ENCODE assay signal across 8 mouse cellular contexts in the genomic region with DNA sequence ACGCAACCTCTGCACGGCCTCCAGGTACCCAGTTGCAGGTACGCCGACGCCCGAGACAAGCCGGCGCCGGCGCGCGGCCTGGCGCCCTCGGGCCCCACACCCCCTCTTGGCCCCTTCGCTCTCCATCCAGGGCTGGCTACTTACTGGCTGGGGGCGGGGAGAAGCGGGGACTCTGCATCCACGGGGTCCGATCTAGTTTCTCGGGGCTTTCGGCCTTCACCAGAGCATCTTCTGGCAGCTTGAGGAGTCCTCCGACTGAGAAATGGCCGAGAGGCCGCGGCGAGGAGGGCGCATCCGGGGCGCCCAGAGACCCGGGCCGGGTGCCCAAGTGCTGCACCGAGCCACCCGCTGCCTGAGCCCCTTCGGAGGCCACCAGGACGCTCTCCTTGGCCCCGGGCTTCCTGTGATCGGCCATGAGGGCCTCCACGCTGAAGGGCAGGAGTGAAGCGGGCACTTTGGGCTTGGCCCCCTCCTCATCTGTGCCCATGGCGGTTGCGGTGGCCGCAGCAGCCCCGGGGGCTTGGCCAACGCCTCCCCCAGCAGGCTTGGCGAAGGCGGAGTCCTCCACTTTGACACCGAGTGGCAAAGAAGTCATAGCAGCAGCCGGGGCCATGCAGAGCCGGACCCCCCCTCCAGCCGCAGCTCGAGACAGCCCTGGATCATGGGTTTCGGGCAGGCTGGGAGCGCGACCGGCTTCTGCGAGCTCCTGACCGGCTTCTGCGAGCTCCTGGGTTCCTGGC. TPM values are rescaled to one million over a fixed set of nuclear protein-coding genes. Genes with fewer than 3 reads are reported as not detected.
DNase-seq lines count a peak whose midpoint lies in the region; ATAC-seq and TF ChIP-seq lines count a peak whose summit lies in the region.

No protein-coding gene starts in this region.

- peak overlapping the region; percentile 93 for H3K4me2 ChIP-seq in heart, postnatal 0 days (ENCODE audit: low read depth, low read length)
- H3K4me2 ChIP-seq in liver, postnatal 0 days (ENCODE audit: low read depth, low read length), result peak overlapping the region; percentile 72

- under 1% methylated on average over 58 of the region's 58 CpGs for WGBS in heart, postnatal 0 days
- 3% methylated on average over 46 of the region's 58 CpGs for WGBS in liver, postnatal 0 days (ENCODE audit: insufficient replicate concordance)

- H3K9ac ChIP-seq in heart, postnatal 0 days (replicated peaks; ENCODE audit: low read depth, low read length), result peak overlapping the region; percentile 59
- no peak overlapping the region; the same call in 1 of the 2 replicates for H3K9ac ChIP-seq in liver, postnatal 0 days (replicated peaks)

- H3K9me3 ChIP-seq in heart, postnatal 0 days (replicated peaks; ENCODE audit: control insufficient read depth, low read length), result no peaks in the 10 kb centered on the region
- H3K9me3 ChIP-seq in liver, postnatal 0 days (ENCODE audit: low read length), result no peaks in the 10 kb centered on the region

- H3K4me1 ChIP-seq in cortical plate, adult 2 months (ENCODE audit: control insufficient read depth, insufficient read depth, low read length), result no peaks in the 10 kb centered on the region
- peaks cover 11% of the 10 kb centered on the region for H3K4me1 ChIP-seq in heart, postnatal 0 days (ENCODE audit: control insufficient read depth, insufficient read depth)
- peaks cover 9% of the 10 kb centered on the region for H3K4me1 ChIP-seq in liver, postnatal 0 days (ENCODE audit: insufficient read depth)

- peaks cover 98% of the 10 kb centered on the region for H3K27me3 ChIP-seq in heart, postnatal 0 days (ENCODE audit: control insufficient read depth, insufficient read depth, low read length)
- peaks cover 97% of the 10 kb centered on the region for H3K27me3 ChIP-seq in liver, postnatal 0 days (ENCODE audit: insufficient read depth, low read length)

- H3K27ac ChIP-seq in cortical plate, adult 2 months (ENCODE audit: insufficient read depth, low read length), result peak overlapping the region; percentile 57
- H3K27ac ChIP-seq in heart, postnatal 0 days (ENCODE audit: low read depth), result peak overlapping the region; percentile 62
- H3K27ac ChIP-seq in liver, postnatal 0 days (ENCODE audit: low read depth), result no peak overlapping the region

- DNase-seq in gastrocnemius, postnatal 10 days, result peak; percentile 43
- no peak for DNase-seq in gastrocnemius, postnatal 14 days
- no peak for DNase-seq in heart, postnatal 0 days (ENCODE audit: low spot score)
- DNase-seq in liver, postnatal 0 days, result no peak
- DNase-seq in testis, postnatal 10 days (ENCODE audit: low spot score), result peak; percentile 46
- DNase-seq in left cerebral cortex, postnatal 25 days (ENCODE audit: low spot score in 2 of 2), result no peak
- no peak for DNase-seq in B cell, adult 2 months

- intact Hi-C loops in gastrocnemius, postnatal 14 days (cut with DNase I; ENCODE audit: low total_unique reads), result no loop called here
- intact Hi-C loops in left cerebral cortex, postnatal 25 days (cut with DNase I), result loop anchor here (10.0 kb wide), 1 partner anchor 261 kb away; no protein-coding TSS in a partner anchor

- H3K4me3 ChIP-seq in cortical plate, adult 2 months (ENCODE audit: insufficient read depth, low read length), result peak overlapping the region; percentile 43
- peak overlapping the region; percentile 72 for H3K4me3 ChIP-seq in heart, postnatal 0 days (ENCODE audit: low read depth, low read length)
- peak overlapping the region; percentile 44 for H3K4me3 ChIP-seq in liver, postnatal 0 days (ENCODE audit: low read depth, low read length)

- no peaks in the 10 kb centered on the region for H3K36me3 ChIP-seq in heart, postnatal 0 days (replicated peaks; ENCODE audit: control insufficient read depth, insufficient read depth, low read length)
- no peaks in the 10 kb centered on the region for H3K36me3 ChIP-seq in liver, postnatal 0 days (replicated peaks; ENCODE audit: insufficient read depth, low read length)

- ATAC-seq in heart, postnatal 0 days (ENCODE audit: insufficient read depth, low read depth), result peak; percentile 34
- ATAC-seq in liver, postnatal 0 days, result peak; percentile 31; the same call in 1 of the 2 replicates

- TF ChIP-seq EP300 in heart, postnatal 0 days (IDR thresholded peaks at IDR 0.05; ENCODE audit: low read depth), result no peak
- no peak for TF ChIP-seq EP300 in liver, postnatal 0 days (IDR thresholded peaks at IDR 0.05; ENCODE audit: low read depth)

- no peak for TF ChIP-seq CTCF in cortical plate, adult 2 months (IDR thresholded peaks at IDR 0.05; ENCODE audit: extremely low read depth, insufficient read depth, low read length)
- no peak for TF ChIP-seq CTCF in heart, postnatal 0 days (IDR thresholded peaks at IDR 0.05; ENCODE audit: low read depth)
- TF ChIP-seq CTCF in liver, postnatal 0 days (IDR thresholded peaks at IDR 0.05; ENCODE audit: low read depth), result no peak

- no peak for TF ChIP-seq POLR2A in cortical plate, adult 2 months (IDR thresholded peaks at IDR 0.05; ENCODE audit: extremely low read depth, insufficient read depth, low read length)

RNA-seq across cellular contexts. Expression of a gene that starts 0.5 kb away (rescaled TPM):
- 1 to 10 TPM; 4.1 to 4.4 TPM for total RNA-seq in gastrocnemius, postnatal 10 days (2021)
- total RNA-seq in gastrocnemius, postnatal 14 days (2021), result 1 to 10 TPM; 2.9 to 3.8 TPM
- polyA plus RNA-seq in cortical plate, adult 2 months (2012; rRNA removed), result 4.5 and 5.5 TPM in 2 replicates
- 7.8 and 15.4 TPM in 2 replicates for total RNA-seq in heart, postnatal 0 days (2014; rRNA removed; ENCODE audit: low replicate concordance)
- polyA plus RNA-seq in heart, postnatal 0 days (2015; fragmentation: Nextera tagmentation; extraction: Ambion mirVana), result 4.4 and 4.6 TPM in 2 replicates
- not detected in 2 replicates for polyA plus RNA-seq in liver, postnatal 0 days (2015; fragmentation: Nextera tagmentation; extraction: Ambion mirVana)
- 1 to 10 TPM; 3.5 to 4.2 TPM for total RNA-seq in left cerebral cortex, postnatal 25 days (2021)

Comparison
In these comparisons a context has a peak if more than half of its experiments do, and no peak if none do; other contexts are left out.
1. DNase-seq: peak in gastrocnemius, postnatal 10 days (single experiment) and testis, postnatal 10 days (single experiment); none in gastrocnemius, postnatal 14 days (single experiment), heart, postnatal 0 days (single experiment), liver, postnatal 0 days (single experiment), left cerebral cortex, postnatal 25 days (0 of 2) and B cell, adult 2 months (0 of 2).
2. Peak in every context shown above with its lines, with median percentiles within 50 percentile points of each other: H3K4me3 ChIP-seq.